Mouse (Mus musculus) hindlimb bud, embryonic 11.5 days (tissue): ENCODE measurements around the gene Sit1.
"Not testable (repeated sequence)": the region's sequence is repeated elsewhere in the genome, so short reads cannot be mapped to it uniquely, and the experiment has no call there.

Source experiments
- DNase-seq: peaks from one replicate; pipeline ENCODE4 v3.0.0-alpha.2; 2012; ENCODE audit warnings: low read depth, low spot score; ENCODE audit errors: extremely low spot score

Gene Sit1

DNA sequence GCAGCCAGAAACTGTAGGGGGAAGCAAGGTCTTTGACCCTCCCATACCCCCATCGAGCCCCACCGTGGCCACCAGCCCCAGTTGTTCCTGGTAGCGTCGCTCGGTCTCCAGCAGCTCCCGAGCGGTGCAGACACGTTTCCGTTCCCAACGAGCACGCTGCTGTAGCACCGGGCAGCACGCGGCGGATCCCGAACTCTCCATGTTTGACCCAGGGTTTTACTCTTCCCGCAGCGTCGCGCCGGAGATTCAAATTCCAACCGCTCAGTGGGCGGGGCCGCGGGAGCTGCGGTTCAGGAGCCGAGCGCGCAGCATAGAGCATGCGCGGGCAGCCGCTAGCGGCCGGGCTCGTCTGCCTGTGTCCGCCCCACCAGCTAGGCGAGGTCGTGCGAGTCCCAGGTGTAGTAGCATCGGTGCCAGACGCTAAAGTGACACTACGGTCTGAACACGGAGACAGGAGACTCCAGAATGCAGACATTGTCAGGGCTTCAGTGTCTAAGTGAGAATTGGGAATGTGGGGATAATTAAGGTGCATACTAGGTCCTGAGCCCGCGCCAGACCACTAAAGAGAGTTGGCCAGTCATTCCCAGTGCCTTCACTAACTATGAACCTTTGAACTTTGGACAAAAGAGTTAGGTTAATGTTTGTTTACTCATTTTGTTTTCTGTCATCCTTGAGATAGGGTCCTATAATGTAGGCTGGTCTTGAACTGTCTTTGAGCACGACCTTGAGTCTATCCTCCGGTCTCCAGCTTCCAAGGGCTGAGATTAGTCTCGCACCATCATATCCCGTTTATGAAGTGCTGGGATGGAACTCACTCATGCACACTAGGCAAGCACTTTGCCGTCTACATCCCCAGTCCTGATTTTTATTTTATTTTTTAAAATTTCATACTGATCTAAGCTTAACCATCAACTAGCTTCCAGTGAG, 16.1 kb upstream of the Sit1 start, which contains the start of gene Arhgef39:
Gene Arhgef39 (minus strand): TSS at position 289 of the 927 bp plus-strand sequence.
- DNase-seq: no peak

DNA sequence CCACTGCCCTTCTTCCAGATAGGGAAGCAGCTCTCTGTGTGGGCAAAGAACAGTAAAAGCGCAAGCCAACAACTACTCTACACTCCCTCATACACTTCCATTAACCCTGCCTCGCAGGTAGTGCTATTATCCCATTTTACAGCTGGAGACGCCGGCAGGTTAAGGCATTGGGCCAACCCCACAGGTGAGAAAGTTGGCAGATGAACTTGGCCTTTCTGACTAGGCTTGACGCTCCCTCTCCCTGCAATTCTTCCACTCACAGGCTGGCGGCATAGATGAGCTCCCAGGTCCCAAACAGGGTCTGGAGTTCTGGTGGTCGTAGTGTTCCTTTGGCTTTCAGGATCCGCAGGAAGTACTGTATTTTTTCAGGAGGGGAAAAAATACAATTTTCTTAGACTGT, 15.4 kb upstream of the Sit1 start:
- no peak for DNase-seq

DNA sequence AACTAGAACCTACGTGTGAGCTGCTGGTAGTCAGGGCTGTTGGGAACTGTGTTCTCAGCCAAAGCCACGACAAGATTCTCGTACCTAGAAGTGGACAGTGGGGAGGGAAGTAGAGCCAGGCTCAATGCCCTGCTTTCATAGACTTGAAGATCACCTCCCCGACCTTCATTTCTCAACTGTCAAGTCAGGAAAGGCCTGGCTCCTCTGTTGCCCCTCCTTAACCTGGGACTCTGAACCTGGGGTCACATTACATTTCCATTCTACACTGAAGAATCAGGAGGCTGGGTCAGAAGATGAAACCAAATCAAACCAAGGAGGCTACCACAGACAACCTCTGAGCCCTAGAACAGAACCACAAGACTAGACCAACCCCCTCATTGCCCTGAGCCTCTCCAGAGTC, 14.4 kb upstream of the Sit1 start:
- DNase-seq: no peak

DNA sequence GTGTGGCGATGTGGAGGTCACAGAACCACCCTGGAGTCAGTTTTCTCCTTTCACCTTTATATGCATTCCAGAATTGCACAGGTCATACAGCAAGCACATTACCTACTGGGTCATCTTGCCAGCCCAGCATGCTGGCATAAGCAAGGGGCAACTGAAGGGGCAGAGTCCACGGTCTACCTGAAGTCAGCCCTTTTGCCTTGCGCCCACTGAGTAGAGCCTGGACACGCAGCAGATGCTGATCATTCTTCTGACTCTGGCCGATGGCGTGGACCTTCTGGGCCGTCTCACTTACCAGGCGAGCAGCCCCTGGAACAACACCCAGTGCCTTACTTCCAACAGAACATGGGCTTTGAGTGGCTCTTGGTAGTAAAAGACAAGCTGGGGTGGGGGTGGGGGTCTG, 13.9 kb upstream of the Sit1 start:
- no peak for DNase-seq

DNA sequence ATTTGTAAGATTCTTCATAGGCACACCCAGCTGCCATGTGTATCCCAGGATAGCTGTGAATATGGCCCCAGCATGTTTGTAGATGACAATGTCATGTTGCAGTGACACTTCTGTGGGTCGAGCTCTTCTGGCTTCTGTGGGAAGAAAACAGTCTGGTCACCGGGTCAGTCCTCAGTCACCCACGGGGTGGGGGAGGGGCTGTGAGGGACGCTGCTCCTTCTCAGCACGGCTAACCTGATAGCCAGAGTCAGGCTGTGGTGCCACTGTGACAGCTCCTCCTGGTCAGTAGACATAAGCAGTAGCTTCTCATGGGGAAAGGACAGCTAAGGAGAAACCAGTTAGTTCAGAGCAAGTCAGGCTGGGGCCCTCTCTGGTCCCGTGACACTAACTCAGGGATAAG, 13.1 kb upstream of the Sit1 start:
- no peak for DNase-seq

DNA sequence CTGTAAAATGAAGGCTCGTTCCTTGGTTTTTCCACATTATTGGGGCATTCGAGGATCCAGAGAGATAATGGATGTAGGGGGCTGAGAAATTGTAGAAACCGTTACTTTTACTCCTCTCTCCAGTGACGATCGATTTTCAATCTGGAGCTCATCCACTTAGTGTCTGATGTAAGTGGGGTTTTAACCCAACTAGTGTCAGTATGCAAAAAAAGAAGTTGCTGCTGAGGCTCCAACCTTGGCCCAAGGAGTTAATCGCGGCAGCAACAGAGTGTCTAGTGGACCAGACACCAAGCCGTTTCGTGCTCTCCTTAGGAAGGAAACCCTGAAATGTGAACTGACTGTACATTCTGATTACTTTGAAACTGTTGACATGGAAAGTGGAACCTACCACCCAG, 10.3 kb upstream of the Sit1 start:
- DNase-seq: no peak

DNA sequence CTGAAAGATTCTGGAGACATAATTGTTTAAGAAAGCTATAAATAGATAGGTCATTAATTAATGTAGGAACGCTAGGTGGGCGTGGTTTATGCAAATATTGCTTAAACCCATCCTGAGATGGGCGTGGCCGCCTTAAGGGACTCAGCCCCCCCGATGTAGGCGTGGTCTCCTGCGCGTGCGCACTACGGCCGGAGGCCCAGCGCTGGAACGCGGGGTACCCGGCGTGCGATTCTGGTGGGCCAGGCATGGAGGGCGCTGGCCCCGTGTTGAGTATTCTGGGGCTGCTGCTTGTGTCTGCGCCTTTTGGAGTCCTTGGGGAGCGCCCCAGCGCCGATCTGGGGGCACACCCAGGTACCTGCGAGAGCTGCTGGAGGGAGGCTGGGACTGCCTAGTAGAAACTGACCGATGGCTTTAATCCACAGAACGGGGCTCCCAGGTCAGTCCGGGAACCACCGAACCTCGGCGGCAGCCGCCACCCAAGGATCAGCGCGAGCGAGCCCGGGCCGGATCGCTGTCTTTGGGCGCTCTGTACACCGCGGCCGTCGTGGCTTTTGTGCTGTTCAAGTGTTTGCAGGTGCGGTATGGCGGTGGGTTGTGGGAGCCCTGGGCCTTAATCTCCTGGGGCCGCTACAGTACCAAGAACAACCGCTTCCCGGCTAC, 9.8 kb upstream of the Sit1 start:
- no peak for DNase-seq

DNA sequence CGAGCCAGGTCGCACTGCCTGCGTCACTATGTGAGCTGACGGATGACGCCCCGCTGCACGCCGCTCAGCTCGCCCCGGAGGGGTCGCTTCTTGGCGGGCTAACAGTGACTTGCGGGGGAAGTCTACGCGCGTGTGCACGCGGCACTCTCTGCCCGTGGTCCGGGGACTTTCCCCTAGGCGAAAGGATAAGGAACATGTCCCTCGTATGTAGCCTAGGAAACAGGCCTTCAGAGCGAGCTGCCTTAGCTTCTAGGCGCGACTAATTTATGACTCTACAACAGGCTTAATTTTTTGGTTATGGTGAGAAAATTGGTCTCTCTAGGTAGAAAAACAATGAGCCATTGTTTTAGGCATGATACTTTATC, 9.3 kb upstream of the Sit1 start, which contains the start of gene Ccdc107:
Gene Ccdc107 (plus strand): TSS at position 80 of the 365 bp plus-strand sequence.
- peak; percentile 93 for DNase-seq

DNA sequence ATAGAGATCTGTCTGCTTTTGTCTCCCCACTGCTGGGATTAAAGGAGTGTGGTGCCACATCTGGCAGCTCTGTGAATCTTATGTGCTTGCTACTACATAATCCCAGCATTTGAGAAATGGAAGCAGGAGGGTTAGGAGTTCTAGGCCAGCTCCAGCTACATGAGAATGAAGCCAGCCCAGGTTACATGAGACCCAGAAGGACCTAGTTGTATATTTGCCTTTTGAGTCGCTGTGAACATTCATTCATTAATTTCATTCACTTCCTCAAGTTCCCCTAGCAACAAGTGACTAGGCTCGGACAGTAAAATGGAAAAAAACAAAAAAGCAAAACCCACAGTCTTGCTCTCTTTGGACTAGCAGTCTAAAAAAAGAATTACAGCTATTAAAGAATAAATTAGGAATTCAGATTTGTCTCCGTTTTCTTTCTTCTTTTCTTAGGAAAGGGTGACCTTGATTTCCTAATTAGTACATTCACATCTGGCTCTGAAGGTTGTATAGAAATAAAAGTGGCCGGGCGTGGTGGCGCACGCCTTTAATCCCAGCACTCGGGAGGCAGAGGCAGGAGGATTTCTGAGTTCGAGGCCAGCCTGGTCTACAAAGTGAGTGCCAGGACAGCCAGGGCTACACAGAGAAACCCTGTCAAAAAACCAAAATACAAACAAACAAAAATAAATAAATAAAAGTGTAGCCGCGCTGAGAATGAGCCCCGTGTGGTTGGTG, 8.7 kb upstream of the Sit1 start:
- no peak for DNase-seq

DNA sequence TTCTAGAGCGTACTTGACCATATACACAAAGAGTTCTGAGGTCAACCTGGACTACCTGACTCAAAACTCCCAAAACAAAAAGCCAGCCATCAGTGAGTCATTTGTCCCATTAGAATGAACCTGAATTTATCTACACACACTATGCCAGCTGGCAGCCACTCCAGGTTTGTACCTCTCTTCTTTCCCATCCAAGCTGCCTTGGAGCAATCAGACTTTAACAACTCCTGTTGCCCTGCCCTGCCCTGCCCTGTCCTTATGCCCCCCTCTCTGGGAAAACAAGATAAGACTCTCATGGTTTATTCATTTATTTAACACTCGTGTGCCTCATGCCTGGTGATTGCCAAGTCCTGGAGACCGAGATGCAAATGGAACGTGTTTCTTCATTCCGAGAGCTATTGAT, 7.3 kb upstream of the Sit1 start:
- DNase-seq: no peak

DNA sequence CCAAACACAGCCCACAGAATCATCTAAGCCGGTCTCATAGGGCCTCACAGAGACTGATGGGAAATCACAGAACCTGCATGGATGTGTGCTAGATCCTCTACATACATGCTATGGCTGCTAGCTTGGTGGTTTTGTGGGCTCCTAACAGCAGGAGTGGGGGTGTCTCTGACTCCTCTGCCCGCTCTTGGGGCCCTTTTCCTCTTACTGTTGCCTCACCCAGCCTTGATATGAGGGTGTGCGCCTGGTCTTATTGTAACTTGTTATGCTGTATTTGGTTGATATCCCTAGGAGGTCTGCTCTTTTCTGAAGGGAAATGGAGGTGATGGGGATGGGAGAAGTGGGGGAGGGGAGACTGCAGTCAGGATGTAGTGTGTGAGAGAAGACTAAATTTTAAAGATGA, 6.1 kb upstream of the Sit1 start:
- DNase-seq: no peak

DNA sequence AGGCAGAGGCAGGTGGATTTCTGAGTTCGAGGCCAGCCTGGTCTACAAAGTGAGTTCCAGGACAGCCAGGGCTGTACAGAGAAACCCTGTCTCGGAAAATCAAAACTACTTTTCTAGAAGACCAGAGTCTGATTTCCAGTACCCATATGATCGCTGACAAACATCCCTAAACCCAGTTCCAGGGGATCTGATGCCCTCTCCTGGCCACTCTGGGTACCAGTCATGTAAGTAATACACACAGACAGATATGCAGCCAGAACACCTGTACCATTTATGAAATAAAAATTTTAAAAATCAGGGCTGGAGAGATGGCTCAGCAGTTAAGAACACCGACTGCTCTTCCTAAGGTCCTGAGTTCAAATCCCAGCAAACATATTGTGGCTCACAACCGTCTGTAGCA, 2.1 kb upstream of the Sit1 start:
- not testable (repeated sequence) for DNase-seq

DNA sequence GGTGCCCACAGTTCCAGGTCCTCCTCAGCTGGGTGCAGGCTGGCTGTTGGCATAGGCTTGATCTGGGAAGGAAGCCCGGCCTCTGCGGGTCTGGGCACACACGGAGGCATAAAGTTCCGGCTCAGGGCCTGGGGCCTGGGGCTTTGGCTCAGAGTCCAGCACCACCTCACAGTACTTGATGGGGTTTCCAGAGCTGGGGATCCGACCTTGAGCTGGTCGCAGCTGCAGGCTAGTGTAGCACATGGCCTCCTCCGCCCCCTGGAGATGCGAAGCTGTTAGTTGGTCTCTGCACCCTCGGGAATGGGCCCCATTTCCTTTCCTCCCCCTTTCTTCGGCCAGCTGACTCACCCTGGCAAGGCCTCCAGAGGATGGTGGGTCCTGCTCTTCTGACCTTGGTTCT, 943 bp downstream of the Sit1 start:
- DNase-seq: no peak

DNA sequence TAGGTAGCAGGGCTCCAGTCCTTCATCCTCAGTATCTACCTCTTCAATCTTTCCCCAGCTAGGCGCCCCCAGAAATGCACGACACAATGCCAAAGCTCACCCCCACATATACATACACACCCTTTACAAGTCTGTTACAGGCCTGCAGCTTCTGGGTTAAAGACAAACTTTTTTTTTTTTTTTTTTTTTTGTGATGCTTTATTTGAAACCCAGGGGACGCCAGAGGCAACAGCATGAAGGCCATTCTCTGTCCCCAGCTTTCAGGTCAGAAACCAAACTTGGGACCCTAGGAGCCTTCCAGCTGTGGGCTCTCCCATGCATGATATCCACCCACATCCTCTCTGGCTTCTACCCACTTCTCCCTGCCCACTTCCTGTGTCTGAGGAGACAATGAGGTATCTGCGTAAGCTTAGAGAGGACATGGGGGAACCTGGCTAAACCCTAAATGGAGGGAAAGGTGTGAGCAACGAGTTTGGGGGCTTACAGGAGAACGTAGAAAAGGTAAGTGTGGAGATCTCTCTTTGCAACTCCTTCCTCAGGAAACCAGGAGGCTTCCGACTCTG, 1.6 kb downstream of the Sit1 start:
- no peak for DNase-seq

DNA sequence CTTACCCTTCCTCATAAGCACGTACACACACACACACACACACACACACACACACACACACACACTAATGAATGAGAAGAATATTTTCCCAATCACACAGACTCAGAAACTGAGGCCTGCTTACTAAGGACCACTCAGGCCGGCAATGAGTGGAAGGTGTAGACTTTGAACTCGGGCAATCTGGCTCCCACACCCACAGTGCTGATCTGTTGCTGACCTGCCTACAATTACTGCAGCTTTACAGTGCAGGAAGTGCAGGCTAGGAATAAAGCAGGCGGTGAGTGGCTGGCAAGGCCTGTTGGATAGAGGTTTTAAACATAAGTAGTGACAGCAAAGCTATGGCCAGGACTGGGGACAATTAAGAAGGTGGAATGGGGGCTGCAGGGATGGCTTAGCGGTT, 2.5 kb downstream of the Sit1 start:
- no peak for DNase-seq

DNA sequence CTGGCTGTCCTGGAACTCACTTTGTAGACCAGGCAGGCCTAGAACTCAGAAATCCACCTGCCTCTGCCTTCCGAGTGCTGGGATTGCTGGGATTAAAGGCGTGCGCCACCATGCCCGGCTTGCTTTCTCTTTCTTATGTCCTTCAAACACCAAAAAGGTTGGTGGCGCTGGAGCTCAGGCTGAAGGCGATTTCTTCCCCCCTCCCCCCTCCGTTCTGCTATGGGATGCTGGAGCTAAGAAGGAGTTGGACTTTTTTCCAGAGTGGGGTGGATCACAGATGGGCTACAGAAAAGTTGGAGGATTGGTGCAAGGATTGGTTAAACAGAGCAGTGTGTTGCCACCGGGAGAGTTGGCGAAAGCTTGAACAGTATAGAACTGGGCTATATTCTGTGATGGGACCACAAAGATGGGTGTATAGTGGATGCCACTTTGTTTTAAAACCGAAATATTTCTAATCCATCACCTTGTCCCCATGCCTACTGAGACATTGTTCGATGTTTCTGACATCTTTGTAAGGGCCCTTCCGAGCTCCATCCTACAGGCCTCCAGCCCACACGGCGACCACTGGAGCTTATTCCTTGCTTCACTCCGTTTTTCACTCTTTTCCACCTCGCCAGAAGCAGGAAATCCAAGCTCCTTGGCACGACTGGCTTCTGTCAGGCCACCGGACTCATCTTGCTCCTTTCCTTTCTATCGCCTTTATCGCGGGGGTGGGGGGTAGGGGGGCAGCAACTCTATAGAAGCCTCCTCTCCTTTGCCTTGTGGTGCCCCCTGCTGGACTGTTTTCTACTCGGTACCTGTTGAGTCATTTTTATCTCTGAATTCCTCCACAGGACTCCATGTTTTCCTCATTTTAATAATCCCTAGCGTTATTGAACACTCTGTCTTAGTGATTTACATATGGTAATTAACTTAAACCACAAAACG, 4.4 kb downstream of the Sit1 start:
- peak; percentile 33 for DNase-seq

DNA sequence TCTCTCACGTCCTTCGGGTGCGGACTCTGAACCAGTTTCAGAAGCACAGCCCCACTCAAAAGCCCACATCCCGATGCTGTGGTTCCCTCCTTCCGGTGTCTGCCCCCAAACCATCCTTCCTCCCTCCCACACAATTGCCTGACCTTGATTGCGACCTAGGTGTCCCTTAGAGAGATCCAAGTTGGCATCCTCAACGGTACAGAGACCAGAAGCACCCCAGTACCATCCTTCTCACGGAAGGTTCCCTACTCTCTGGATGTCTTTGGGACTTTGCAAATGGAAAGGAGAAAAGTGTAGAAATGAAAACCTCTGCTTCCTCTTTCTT, 5.0 kb downstream of the Sit1 start:
- no peak for DNase-seq

DNA sequence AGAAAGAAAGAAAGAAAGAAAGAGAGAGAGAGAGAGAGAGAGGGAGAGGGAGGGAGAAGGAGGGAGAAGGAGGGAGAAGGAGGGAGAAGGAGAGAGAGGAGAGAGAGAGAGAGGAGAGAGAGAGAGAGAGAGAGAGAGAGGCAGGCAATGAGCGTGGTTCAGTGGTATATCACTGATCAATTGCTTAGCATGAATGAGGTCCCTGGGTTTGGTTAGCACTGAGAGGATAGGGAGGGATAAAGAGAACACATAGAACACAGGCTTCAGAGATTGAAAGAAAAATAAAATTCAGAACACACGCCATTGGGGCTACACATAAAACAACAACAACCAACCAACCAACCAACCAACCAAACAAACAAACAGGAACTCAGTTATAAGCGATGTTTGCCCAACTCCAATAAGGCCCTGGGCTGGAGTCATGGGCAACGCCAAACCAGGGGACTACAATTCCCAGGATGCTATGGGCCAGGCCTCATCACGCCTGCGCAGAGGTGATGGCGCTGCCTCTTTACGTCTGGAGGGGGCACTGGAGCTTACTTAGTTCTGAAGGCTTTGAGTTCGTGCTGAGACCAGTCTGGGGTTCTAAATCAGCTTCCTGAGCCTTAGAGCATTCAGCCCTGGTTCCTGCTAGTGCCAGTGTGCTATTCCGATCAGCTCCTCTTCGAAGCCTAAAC, 5.5 kb downstream of the Sit1 start:
- DNase-seq: peak; percentile 67

DNA sequence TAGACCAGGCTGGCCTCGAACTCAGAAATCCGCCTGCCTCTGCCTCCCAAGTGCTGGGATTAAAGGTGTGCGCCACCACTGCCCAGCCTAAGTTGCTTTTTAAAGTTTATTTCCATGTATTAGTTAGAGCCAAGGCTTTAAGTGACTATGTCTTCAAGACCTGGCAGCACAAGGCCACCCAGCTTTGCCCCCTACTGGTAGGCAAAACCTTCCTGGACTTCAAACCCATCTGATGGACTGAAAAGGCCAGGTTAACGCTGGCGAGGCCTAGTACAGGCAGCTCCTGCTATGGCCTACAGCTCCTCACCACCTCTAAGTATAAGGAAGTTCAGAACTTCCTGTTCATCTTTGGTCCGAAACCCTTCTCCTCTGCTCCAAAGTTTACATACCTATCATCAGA, 6.9 kb downstream of the Sit1 start:
- no peak for DNase-seq

DNA sequence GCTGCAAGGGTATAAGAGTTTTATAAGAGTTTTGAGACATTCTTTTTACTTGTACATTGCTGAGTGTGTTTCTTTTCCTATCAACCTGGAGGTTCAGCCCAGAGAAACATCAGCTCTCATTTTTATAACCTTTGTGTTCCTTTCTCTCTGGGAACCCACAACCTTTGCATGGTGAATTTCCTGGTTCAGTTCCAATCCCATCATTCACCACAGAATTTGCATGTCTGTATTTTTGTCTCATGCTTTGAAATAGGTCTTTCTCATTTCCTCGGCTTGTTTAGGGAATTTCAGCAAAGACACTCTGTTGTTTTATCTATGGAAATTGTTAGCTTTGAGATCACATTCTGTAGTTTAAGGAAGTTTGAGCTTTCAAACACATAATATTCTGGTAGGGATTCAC, 9.9 kb downstream of the Sit1 start:
- DNase-seq: no peak
